Mouse (Mus musculus): Measurements from ENCODE around the gene Abcb1b. TPM values are rescaled to one million over a fixed set of nuclear protein-coding genes. Genes with fewer than 3 reads are reported as not detected.
"Not testable (repeated sequence)": the region's sequence is repeated elsewhere in the genome, so short reads cannot be mapped to it uniquely, and the experiment has no call there.

Gene Abcb1b
- total and polyA plus RNA-seq, 2 experiments from 2014 or later: 0.52 to 1.5 TPM

GRCm38 (mm10) chr5:8807137-8808004, 9.4 kb downstream of the Abcb1b start:
- H3K4me1 ChIP-seq (ENCODE audit: insufficient read depth): no peaks in the 10 kb centered on the region
- H3K4me2 ChIP-seq (ENCODE audit: low read depth): no peak overlapping the region
- H3K9me3 ChIP-seq (ENCODE audit: low read length): no peaks in the 10 kb centered on the region
- WGBS: 85% methylated on average over 9 of the region's 9 CpGs
- no peaks in the 10 kb centered on the region for H3K27me3 ChIP-seq (ENCODE audit: insufficient read depth, low read length)
- no peak overlapping the region for H3K4me3 ChIP-seq (ENCODE audit: low read depth, low read length)
- ATAC-seq (no peak), DNase-seq (no peak)
- no peak overlapping the region for H3K9ac ChIP-seq
- no peak for TF ChIP-seq CTCF (IDR thresholded peaks at IDR 0.05; ENCODE audit: low read depth)
- no peak overlapping the region for H3K27ac ChIP-seq (ENCODE audit: low read depth, low read length)
- no peaks in the 10 kb centered on the region for H3K36me3 ChIP-seq (ENCODE audit: insufficient read depth)

GRCm38 (mm10) chr5:8813872-8814271, 15.9 kb downstream of the Abcb1b start:
- no peak overlapping the region for H3K4me2 ChIP-seq (ENCODE audit: low read depth)
- ATAC-seq (no peak), DNase-seq (no peak)
- no peaks in the 10 kb centered on the region for H3K4me1 ChIP-seq (ENCODE audit: insufficient read depth)
- H3K9me3 ChIP-seq (ENCODE audit: low read length): no peaks in the 10 kb centered on the region
- H3K27ac ChIP-seq (ENCODE audit: low read depth, low read length): no peak overlapping the region
- TF ChIP-seq CTCF (IDR thresholded peaks at IDR 0.05; ENCODE audit: low read depth): no peak
- no peak overlapping the region for H3K9ac ChIP-seq
- no peak overlapping the region for H3K4me3 ChIP-seq (ENCODE audit: low read depth, low read length)
- H3K27me3 ChIP-seq (ENCODE audit: insufficient read depth, low read length): no peaks in the 10 kb centered on the region
- 87% methylated on average over 1 of the region's 1 CpGs for WGBS
- no peaks in the 10 kb centered on the region for H3K36me3 ChIP-seq (ENCODE audit: insufficient read depth)

DNA sequence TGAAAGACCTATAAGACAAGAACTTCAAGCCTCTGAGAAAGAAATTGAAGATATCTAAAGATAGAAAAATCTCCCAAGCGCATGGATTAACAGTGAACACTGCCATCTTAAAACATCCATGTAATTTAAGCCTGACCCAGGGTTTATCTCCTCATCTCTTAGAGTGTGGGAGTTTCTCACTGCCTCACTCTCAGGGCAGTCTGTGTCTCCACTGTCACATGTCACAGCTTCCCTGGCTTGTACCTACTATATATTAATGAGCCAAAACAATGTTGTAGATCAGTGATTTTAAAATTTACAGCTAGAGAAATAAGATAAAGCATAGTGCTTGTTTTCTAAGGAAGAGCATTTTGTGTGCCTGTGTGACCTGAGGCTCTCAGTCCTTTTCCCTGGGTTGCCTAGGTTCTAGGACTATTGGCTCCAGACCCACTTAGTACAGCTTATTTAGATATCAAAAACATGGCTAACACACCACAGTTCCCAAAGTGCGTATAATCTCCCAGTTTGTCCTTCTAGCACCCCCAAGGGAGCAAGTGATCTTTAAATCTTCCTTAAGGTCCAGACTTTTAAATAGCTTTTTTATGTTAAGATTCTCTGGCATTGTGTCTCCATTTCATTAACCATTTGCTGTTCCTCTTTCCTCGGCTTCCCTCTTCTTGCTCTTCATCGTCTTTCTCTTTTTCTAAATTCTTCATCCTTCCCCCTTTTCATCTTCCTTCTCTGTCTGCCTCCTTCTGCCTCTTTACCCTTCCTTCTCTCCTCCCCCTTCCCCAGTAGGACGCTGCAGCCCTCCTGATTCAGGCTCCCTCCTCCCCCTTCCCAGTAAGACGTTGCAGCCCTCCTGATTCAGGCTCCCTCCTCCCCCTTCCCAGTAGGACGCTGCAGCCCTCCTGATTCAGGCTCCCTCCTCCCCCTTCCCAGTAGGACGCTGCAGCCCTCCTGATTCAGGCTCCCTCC, 22.0 kb downstream of the Abcb1b start:
- H3K27ac ChIP-seq (ENCODE audit: low read depth, low read length): no peak overlapping the region
- no peaks in the 10 kb centered on the region for H3K4me1 ChIP-seq (ENCODE audit: insufficient read depth)
- no peaks in the 10 kb centered on the region for H3K36me3 ChIP-seq (ENCODE audit: insufficient read depth)
- no peak for TF ChIP-seq CTCF (IDR thresholded peaks at IDR 0.05; ENCODE audit: low read depth)
- no peaks in the 10 kb centered on the region for H3K9me3 ChIP-seq (ENCODE audit: low read length)
- 12% methylated on average over 7 of the region's 8 CpGs for WGBS
- H3K9ac ChIP-seq: peak overlapping the region; percentile 50
- no peaks in the 10 kb centered on the region for H3K27me3 ChIP-seq (ENCODE audit: insufficient read depth, low read length)
- H3K4me3 ChIP-seq (ENCODE audit: low read depth, low read length): peak overlapping the region; percentile 32
- ATAC-seq (peak; percentile 55; the same call in 1 of the 2 replicates), DNase-seq (peak; percentile 7)
- H3K4me2 ChIP-seq (ENCODE audit: low read depth): peak overlapping the region; percentile 49

DNA sequence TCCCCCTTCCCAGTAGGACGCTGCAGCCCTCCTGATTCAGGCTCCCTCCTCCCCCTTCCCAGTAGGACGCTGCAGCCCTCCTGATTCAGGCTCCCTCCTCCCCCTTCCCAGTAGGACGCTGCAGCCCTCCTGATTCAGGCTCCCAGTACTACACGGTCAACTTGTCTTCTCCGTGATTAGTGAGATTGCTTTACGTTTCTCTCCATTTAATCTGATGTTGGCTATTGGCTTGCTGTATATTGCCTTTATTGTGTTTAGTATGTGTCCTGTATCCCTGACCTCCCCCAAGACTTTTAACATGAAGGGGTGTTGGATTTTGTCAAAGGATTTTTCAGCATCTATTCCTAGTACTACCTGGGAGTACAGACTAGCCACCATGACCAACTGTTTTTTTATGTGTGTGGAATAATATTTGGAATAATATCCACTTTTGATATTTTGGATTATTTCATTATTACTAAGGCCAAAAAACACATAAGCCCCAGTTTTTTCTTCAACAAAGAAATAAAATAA, 22.7 kb downstream of the Abcb1b start:
- ATAC-seq; H3K9me3 ChIP-seq (ENCODE audit: low read length); H3K27ac ChIP-seq (ENCODE audit: low read depth, low read length); DNase-seq; H3K9ac ChIP-seq; H3K36me3 ChIP-seq (ENCODE audit: insufficient read depth); H3K4me1 ChIP-seq (ENCODE audit: insufficient read depth); H3K27me3 ChIP-seq (ENCODE audit: insufficient read depth, low read length): not testable (repeated sequence)
- H3K4me2 ChIP-seq (ENCODE audit: low read depth): peak overlapping the region; percentile 49
- H3K4me3 ChIP-seq (ENCODE audit: low read depth, low read length): peak overlapping the region; percentile 32; the same call in 1 of the 2 replicates
- under 1% methylated on average over 5 of the region's 6 CpGs for WGBS

DNA sequence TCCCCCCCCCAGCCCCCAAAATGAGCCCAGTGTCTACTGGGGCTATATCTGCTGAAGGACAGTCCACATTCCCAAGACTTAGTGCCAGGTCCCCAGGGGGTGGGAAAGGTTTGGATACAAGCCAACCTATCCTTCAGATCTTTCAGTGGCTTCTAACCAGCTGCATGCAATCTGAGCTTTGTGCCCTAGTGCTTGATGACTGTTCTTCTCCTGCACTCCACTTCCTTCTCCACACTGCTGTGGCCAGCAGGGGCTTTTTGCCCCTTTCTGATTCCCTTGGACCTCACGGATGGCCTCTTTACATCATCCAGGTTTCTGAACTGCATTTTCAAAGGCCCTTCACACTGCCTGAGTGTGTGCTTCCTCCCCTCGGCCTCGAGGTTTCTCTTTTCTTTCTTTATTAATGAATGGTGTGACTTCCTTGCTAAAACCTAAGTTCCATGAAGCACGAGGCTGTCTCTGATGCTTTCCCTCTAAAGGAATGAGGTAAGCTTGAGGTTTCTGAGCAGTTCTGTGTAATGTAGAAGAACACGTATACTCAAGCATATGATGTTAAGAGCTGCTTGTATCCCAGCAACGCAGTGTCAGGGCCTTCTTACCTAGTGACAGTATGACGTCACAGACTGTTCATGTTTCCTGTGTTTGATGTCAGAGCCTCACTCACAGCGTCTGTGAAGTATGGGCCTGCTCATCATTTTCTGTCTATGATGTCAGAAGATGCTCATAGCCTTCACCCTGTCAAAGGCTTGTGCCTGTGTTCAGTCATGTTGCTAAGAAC, 40.9 kb downstream of the Abcb1b start:
- Histone ChIP-seq H3K4me2 (ENCODE audit: low read depth) (no peak overlapping the region), H3K4me3 (ENCODE audit: low read depth, low read length) (no peak overlapping the region), H3K9ac (no peak overlapping the region), H3K4me1 (ENCODE audit: insufficient read depth) (no peaks in the 10 kb centered on the region), H3K9me3 (ENCODE audit: low read length) (no peaks in the 10 kb centered on the region), H3K36me3 (ENCODE audit: insufficient read depth) (no peaks in the 10 kb centered on the region), H3K27ac (ENCODE audit: low read depth, low read length) (no peak overlapping the region), H3K27me3 (ENCODE audit: insufficient read depth, low read length) (no peaks in the 10 kb centered on the region)
- ATAC-seq (peak; percentile 62), DNase-seq (peak; percentile 10)
- TF ChIP-seq CTCF (IDR thresholded peaks at IDR 0.05; ENCODE audit: low read depth): no peak
- WGBS: 33% methylated on average over 8 of the region's 8 CpGs

DNA sequence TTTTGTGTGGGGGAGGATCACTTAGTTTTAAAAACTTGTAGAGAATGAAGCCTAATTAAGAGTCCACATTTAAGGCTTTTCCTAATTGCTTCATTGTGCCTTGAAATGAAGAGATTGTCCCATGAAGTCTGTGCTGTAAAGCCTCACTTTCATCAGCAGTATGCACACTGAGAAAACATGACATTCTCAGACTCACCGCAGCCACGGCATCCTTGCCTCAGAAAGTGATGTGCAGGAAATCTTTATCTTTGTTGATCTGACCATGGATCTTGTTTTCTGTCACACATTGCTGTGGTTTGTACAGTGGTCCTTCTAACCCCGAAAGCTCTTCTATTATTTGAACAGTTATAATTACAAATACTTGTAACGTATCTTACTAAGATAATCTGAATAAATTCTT, 41.7 kb downstream of the Abcb1b start:
- no peaks in the 10 kb centered on the region for H3K4me1 ChIP-seq (ENCODE audit: insufficient read depth)
- H3K4me3 ChIP-seq (ENCODE audit: low read depth, low read length): no peak overlapping the region
- H3K9me3 ChIP-seq (ENCODE audit: low read length): no peaks in the 10 kb centered on the region
- WGBS: 54% methylated on average over 4 of the region's 4 CpGs
- ATAC-seq (no peak), DNase-seq (no peak)
- no peaks in the 10 kb centered on the region for H3K36me3 ChIP-seq (ENCODE audit: insufficient read depth)
- no peak for TF ChIP-seq CTCF (IDR thresholded peaks at IDR 0.05; ENCODE audit: low read depth)
- no peak overlapping the region for H3K27ac ChIP-seq (ENCODE audit: low read depth, low read length)
- H3K9ac ChIP-seq: no peak overlapping the region
- H3K4me2 ChIP-seq (ENCODE audit: low read depth): no peak overlapping the region
- H3K27me3 ChIP-seq (ENCODE audit: insufficient read depth, low read length): no peaks in the 10 kb centered on the region

Data from forebrain, postnatal 0 days (tissue).